Mouse (Mus musculus) c-Kit-positive CD71-negative TER-119-negative erythroid progenitor cells, embryonic 14.5 days (primary cell): Measurements from ENCODE around the gene Hoxc5.

Source experiments
- DNase-seq: peaks from one replicate; pipeline ENCODE4 v3.0.0-alpha.2; 2013; ENCODE audit warnings: low read depth

The Hoxc5 gene

GRCm38 (mm10) chr15:103011928-103012486 is 44.8 kb downstream of the Hoxc5 start:
- DNase-seq: no peak

- DNase-seq: no peak
Measured at GRCm38 (mm10) chr15:103013238-103013984, 46.2 kb downstream of the Hoxc5 start.

GRCm38 (mm10) chr15:103014166-103015008 is 47.1 kb downstream of the Hoxc5 start:
- no peak for DNase-seq

GRCm38 (mm10) chr15:103015009-103015399 is 47.8 kb downstream of the Hoxc5 start:
- no peak for DNase-seq

GRCm38 (mm10) chr15:103015406-103016166 is 48.3 kb downstream of the Hoxc5 start:
- DNase-seq: no peak

- DNase-seq: no peak
Measured at GRCm38 (mm10) chr15:103018636-103019035, 51.4 kb downstream of the Hoxc5 start, which contains the start of gene Hoxc4. Hoxc4 (plus strand) TSS chr15:103018934.

GRCm38 (mm10) chr15:103020899-103021418 is 53.7 kb downstream of the Hoxc5 start:
- DNase-seq: no peak

- no peak for DNase-seq
Measured at GRCm38 (mm10) chr15:103021544-103021943, 54.3 kb downstream of the Hoxc5 start.

GRCm38 (mm10) chr15:103024131-103024530 is 56.9 kb downstream of the Hoxc5 start:
- DNase-seq: no peak

- DNase-seq: no peak
Measured at GRCm38 (mm10) chr15:103027266-103028235, 60.3 kb downstream of the Hoxc5 start.

- DNase-seq: no peak
Measured at GRCm38 (mm10) chr15:103028916-103029512, 61.8 kb downstream of the Hoxc5 start.

GRCm38 (mm10) chr15:103030142-103030541 is 62.9 kb downstream of the Hoxc5 start:
- no peak for DNase-seq

GRCm38 (mm10) chr15:103032167-103032566 is 64.9 kb downstream of the Hoxc5 start:
- no peak for DNase-seq

GRCm38 (mm10) chr15:103032646-103033575 is 65.7 kb downstream of the Hoxc5 start:
- no peak for DNase-seq

- DNase-seq: no peak
Measured at GRCm38 (mm10) chr15:103034043-103034806, 67.0 kb downstream of the Hoxc5 start.

- DNase-seq: no peak
Measured at GRCm38 (mm10) chr15:103034807-103035547, 67.7 kb downstream of the Hoxc5 start.

- DNase-seq: no peak
Measured at GRCm38 (mm10) chr15:103035548-103035881, 68.3 kb downstream of the Hoxc5 start.

- DNase-seq: no peak
Measured at GRCm38 (mm10) chr15:103037579-103037978, 70.3 kb downstream of the Hoxc5 start.
